Mouse (Mus musculus) layer of hippocampus, postnatal 25 days (tissue): ENCODE measurements around the gene Ddit4. TPM values are rescaled to one million over a fixed set of nuclear protein-coding genes. Genes with fewer than 3 reads are reported as not detected.
"Not testable (repeated sequence)": the region's sequence is repeated elsewhere in the genome, so short reads cannot be mapped to it uniquely, and the experiment has no call there.

ENCODE experiments used
- DNase-seq, 2 experiments: peaks; one replicate each; pipeline ENCODE4 v3.0.0; 2022; ENCODE audit warnings: mixed read lengths in 2 of 2, low spot score in 1 of 2; ENCODE audit errors: extremely low spot score in 1 of 2
- total RNA-seq, 2 experiments: library from RNA; stranded (reverse); gene quantifications; 2 replicates each; pipeline ENCODE4 v1.2.3; 2021

Ddit4 gene
- 10 to 100 TPM; 77.1 to 100.0 TPM for total RNA-seq

DNA sequence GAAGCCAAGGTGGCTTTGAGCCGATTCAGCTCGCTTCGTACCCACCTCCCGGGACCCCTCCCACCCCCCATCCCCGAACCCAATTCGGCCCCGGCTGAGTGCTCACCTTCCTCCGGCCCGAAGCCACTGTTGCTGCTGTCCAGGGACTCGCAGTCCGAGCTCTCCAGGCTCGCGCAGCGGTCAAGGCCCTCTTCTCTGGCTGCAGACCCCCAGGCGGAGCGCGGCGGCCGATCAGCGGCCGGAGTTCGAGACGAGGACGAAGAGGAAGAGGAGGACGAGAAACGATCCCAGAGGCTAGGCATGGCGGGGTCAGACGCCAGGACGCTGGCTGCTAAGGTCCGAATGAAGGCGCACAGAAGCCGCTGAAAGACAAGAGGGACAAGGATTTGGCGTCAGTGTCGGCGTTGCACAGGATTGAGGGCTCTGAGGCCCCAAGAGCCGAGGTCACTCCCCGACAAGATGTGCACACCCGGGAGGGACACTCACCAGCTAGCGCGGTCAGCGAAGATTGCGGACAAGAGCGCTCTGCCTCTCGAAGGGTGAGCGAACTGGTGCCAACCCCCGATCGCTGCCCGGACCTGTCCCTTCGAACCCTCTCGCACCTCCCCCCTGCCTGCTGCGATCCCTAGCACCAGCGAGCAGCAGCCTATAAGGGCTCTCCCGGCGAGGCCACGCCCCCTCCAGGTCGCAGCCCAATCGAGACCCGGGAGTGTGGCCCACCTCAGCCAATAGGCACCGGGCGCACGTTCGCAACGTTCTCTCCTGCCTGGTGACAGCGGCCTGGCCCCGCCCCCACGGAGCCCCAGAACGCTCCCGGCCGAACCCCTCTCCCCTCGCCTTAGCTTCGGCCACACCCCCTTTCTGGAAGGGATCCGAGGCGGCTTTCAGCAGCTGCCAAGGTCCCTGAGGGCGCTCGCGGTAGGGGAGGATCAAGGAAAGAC is at the start of gene Ddit4:
Gene Ddit4 (minus strand): TSS at position 624 of the 941 bp plus-strand sequence.
- peak; percentile 98 to 99 for DNase-seq

GRCm38 (mm10) chr10:59999057-59999456 is 47.4 kb upstream of the Ddit4 start:
- DNase-seq, result no peak

DNA sequence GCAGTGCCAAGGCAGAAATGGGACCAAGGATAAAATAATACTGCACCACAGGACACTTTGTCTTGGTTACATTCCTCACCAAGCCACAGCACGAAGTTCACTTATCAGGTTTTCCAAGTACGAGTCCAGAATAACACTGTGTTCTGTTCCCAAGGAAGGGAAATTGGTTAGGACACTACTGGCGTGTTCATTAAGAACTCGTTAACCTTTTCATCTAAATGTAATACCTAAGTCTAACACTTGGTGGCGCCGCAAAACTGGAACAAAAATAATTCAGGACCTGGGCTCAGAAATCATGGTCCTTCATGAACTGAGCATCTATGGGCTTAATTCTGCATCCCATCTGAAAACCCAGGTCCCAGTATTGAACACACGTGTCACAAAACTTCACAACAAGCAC is 46.0 kb upstream of the Ddit4 start:
- peak in 1 of 2 experiments; percentile 48 for DNase-seq

DNA sequence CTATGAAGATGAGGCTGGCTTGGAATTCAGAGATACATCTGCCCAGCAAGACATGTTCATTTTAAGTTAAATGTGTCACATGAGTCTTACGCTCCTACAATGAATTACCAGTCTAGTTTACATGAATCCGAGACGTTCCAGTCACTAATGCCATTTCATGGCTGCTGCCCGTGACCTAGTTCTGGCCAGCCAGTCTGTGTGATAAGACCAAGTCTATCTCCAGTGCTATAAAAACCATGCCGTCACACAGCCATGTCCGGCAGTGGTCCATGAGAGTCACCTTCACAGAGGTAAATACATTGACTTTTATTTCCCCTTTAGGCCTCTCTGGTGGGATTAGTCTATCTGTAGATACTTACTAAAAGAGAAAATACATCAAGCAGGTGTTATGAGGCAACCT is 44.3 kb upstream of the Ddit4 start:
- DNase-seq, result no peak

DNA sequence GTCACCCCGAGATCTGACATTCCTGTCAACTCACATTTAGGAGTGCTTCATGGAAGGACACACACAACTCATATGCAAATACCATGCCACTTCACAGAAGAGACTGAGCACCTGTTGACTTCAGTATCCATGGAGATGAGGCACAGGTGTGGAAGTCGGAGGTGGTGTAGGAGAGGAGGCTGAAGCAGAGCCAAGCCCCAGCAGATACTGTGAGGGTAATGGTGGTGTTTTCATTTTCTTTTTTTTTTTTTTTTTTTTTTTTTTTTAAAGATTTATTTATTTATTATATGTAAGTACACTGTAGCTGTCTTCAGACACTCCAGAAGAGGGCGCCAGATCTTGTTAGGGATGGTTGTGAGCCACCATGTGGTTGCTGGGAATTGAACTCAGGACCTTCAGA is 42.2 kb upstream of the Ddit4 start:
- not testable (repeated sequence) for DNase-seq

DNA sequence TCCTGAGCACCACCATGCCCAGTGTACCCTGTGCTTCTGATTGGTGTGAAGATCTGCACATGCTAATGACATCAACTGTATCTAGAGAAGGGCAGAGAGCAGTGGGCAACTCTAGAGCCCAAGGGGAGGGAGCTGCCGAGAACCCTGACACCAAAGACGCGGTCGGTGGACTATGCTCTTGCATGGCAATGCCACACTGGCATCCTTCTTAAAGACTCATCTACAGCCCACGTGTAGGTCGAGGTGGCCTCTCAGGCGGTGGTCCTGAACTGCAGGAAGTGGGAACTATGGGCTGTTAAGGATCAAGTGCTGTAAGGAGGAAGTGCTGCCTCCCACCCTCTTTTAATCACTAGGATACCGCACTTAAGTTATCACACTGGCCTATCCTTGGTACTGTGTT is 40.4 kb upstream of the Ddit4 start:
- DNase-seq, result no peak

DNA sequence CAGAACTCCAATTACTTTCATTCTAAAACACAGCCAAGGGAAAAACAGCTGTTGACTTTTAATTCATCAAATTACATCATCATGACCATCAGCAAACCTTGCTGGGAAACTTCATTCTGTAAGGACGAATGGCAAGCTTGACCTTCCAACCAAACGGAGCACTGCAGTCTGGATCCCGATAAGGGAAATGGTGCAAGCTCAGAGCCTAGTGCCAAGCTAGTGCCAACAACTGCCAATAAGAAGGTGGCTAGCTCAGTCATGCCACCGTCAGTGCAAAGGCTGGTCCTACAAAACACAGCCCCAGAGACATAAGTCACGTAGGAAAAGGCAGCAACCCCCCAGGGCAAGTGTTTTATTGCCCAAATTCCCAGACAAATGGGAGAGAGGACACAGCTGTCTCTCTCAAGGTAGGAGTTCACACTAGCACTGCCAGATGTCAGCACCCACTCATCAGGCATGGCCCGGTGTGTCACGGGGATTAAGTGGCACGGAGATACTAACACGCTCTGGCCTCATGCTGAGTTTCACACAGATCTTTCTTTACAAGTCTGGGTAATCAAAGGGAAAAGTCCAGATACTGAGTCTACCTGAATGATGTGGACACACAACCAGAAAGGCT is 39.7 kb upstream of the Ddit4 start:
- DNase-seq, result no peak

- no peak for DNase-seq
Measured at GRCm38 (mm10) chr10:59990393-59990792, 38.8 kb upstream of the Ddit4 start.

- DNase-seq, result no peak
Measured at GRCm38 (mm10) chr10:59988036-59988435, 36.4 kb upstream of the Ddit4 start.

DNA sequence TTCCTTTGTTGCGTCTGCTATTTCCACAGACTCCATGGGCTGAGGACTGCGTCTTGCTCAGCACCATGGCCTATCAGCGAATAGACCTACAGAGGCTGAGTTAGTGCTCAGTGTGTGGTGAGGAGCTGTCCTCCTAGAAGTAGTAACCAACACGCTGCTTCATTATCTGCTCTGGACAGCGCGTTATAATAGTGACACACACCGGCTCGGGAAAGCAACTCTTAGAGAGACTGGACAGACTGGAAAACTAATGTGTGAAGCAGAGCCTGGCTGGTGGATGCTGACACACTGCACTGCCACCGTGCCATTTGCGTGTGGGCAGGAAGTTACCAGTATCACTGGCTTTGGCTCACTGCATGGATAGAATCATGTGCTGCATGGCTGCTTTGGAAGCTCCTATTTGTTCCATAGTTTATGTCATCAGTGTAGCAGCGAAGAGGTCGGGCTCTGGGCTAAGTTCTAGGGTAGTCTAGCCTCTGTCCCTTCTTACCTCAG is 30.8 kb upstream of the Ddit4 start:
- DNase-seq, result no peak

DNA sequence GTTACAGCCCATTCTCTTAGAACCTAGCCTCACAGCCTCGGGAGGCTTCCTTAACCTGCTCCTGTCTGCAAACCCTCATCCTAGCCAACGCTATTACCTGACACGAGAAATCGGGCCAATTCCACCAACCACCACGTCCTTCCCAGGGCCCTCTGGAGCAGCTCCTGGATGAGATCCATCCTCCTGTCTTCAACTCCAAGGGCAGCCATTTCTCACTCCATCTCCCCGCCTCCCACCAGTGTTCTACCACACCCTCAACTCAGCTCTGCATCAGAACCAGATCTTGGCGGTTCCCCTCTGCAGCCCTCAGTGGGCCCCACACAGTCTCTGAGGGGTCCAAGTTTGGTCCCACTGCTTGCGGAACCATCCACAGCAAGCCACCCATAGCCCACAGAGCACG is 30.2 kb upstream of the Ddit4 start:
- DNase-seq, result no peak

DNA sequence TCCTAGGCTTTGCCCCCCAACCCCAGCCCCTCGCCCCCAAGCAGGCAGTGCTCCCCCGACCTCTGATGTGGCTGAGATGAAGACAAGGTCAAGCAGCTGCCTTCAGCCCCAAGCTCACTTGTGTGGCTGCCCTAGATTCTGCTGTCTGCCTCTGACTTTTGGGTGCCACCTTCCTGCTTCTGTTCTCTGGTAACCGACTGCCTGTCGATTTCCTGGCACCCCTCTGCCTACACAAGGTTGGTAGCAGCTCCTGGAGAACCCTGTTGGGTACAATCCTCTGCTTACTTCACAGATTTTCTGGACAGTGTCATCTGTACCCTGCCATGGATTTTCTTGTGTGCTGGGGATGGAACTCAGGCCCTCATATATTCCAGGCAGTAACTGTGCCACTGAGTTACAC is 29.7 kb upstream of the Ddit4 start:
- no peak for DNase-seq

DNA sequence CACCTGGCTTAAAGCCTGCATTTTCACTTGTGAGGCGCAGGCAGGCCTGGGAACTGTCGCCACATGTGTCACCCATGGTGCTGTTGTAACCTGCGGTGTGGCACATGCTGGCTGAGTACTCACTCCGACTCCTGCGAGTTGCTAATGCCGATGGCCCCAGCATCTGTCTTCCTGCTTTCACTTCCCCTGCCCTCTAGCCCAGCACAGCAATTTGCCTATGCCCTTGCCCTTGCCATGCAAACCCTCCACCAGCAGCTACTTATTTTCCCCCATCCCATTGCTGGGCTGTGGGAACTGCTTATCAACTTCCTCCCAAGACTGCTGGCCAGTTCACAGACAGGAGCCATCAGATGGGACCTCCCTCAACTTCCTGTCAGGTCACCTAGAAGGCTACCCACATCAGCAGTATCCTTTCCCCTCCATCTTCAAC is 29.2 kb upstream of the Ddit4 start:
- no peak for DNase-seq

DNA sequence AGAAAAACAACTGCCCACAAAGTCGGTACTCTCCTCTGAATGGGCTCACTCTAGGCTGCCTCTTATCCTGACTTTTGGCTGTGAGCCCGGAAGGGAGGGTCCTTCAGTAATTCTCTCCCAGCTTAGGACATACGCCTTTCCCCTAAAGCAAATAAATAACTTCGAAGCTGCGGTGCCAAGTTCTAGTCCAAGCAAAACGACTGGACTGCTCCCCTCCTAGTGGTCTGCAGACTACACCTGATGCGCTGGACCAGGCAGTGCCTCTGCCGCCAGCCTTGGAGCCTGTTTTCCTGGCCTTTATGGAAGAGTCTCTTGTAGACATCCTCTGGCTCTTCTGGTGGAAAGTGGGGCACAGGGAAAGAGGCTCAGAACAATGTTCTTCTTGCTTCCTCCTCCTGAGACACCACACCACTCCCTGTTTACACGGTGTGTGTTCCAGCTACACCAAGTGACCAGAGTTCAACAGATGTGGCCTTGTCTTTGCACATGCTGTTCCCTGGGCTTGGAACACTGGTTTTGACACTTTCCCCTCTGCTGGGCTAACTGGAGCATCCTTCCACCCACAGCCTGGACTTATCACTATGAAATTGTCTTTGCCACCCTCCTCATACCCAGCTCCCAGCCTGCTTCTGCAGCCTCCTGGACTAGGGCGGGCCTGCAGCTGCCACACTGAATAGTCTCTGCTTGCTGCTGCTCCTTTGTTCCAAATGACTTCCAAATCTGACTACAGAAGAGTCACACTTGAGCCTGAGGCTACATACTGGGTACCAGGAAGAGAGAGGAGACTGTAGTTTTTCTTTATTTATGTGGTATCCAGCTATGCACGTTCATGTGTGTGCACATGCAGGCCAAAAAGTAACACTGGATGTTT is 27.5 kb upstream of the Ddit4 start:
- DNase-seq, result peak in 1 of 2 experiments; percentile 49

- no peak for DNase-seq
Measured at GRCm38 (mm10) chr10:59978401-59978800, 26.8 kb upstream of the Ddit4 start.

DNA sequence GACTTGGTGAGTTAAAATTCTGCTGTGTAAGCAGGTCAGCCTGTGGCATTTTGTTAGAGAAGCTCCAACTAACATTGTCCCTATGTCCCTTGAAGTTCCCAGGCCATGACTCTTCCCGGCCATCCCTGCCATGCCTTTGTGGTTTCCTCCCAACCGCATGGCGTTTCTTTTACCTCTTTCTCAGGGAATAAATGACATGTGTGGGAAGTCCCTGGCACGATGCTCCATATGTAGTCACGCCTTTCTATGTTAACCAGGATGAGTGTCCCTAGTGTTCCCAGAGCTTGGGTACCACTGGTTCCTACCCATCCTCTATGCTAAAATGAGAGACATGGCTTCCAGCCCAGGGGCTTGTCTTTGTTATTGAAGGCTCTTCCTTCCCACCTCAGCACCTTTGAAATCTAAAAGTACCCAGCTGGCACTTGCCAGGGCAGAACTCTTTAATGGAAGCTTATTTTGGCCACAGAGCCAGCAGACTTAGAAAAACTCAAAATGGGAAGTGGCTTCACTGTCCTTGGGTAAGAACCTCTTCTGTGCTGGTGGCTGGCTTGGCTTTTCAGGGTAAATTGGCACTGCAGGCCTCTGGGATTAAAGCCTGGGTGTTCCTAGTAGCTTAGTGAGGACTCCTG is 26.2 kb upstream of the Ddit4 start:
- no peak for DNase-seq

- no peak for DNase-seq
Measured at GRCm38 (mm10) chr10:59977141-59977540, 25.5 kb upstream of the Ddit4 start.

- DNase-seq, result no peak
Measured at GRCm38 (mm10) chr10:59974786-59975185, 23.2 kb upstream of the Ddit4 start.

DNA sequence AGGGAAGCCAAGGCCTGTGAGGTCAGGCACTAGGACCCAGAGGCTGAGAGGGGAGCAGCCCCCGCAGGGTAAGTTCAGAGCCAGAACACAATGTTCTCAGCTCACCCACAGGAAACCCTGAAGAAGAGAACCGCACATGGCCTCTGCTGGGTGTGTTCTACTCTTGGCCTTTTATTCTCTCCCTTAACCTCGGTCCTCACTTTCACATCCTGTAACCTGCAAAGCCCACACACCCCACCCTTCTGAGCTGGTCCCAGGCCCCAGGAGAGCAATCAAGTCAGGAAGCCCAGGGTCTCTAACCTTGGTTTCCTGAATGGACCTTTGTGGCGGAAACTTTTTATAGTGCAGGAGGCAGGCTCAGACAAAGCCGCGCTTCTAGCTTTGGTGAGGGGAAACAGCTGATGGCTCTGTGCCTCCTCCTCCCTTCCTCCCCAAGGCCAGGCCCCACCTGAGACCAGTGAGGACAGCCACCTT is 22.6 kb upstream of the Ddit4 start:
- no peak for DNase-seq

GRCm38 (mm10) chr10:59973400-59973799 is 21.8 kb upstream of the Ddit4 start:
- no peak for DNase-seq
